In genomic region chr5:146412743-146413430, GRCm38 (mm10) we compare ENCODE assay signal across 9 mouse cellular contexts. TPM values are rescaled to one million over a fixed set of nuclear protein-coding genes. Genes with fewer than 3 reads are reported as not detected.
A peak's percentile ranks its signal among the peaks of the same experiment; 100 is the strongest.
DNase-seq lines count a peak whose midpoint lies in the region; ATAC-seq lines count a peak whose summit lies in the region.
"Had no signal": no experiment of that assay in that cellular context is flagged by ENCODE, and none has a peak within 500 bp of the region (broad histone marks: within the 10 kb centered on the region; RNA-seq: fewer than 3 reads in every experiment).

No protein-coding gene starts in this region.

- DNase-seq in gastrocnemius, adult 18-20 months (ENCODE audit: low spot score), result peak; percentile 15
- DNase-seq in gastrocnemius, postnatal 4 days (ENCODE audit: low spot score in 2 of 2), result no peak
- peak; percentile 40 to 77 for DNase-seq in layer of hippocampus, adult 18-20 months (ENCODE audit: low spot score in 2 of 2)
- DNase-seq in midbrain, embryonic 14.5 days, result peak; percentile 27
- no peak for DNase-seq in adipocyte (ENCODE audit: low spot score)
- no peak for DNase-seq in gastrocnemius, postnatal 14 days
- no peak for DNase-seq in thymus, postnatal 10 days (ENCODE audit: low spot score in 2 of 2)

- ATAC-seq in forebrain, embryonic 13.5 days, result no peak
- no peak for ATAC-seq in midbrain, embryonic 14.5 days (ENCODE audit: low FRiP score, low TSS enrichment)

- H3K4me2 ChIP-seq in forebrain, embryonic 13.5 days, result no peak overlapping the region
- no peak overlapping the region for H3K4me2 ChIP-seq in midbrain, embryonic 14.5 days (ENCODE audit: low read length)

- H3K36me3 ChIP-seq in forebrain, embryonic 13.5 days (ENCODE audit: poor library complexity, severe bottlenecking), result no peaks in the 10 kb centered on the region
- H3K36me3 ChIP-seq in midbrain, embryonic 14.5 days (ENCODE audit: control insufficient read depth, insufficient read depth, low read length), result no peaks in the 10 kb centered on the region

- H3K9ac ChIP-seq in forebrain, embryonic 13.5 days, result 0 out of 2 replicates have a peak overlapping the region, but pooled peaks have one; percentile 12
- H3K9ac ChIP-seq in midbrain, embryonic 14.5 days (replicated peaks; ENCODE audit: low read length), result no peak overlapping the region

- H3K27me3 ChIP-seq in forebrain, embryonic 13.5 days, result no peaks in the 10 kb centered on the region
- no peaks in the 10 kb centered on the region for H3K27me3 ChIP-seq in midbrain, embryonic 14.5 days (ENCODE audit: control insufficient read depth, insufficient read depth, low read length)

- H3K4me3 ChIP-seq in forebrain, embryonic 13.5 days, result no peak overlapping the region
- no peak overlapping the region for H3K4me3 ChIP-seq in midbrain, embryonic 14.5 days (replicated peaks; ENCODE audit: low read depth, low read length)
- H3K4me3 ChIP-seq: megakaryocyte, embryonic 14.5 days had no signal

- WGBS in forebrain, embryonic 13.5 days, result 49% methylated on average over 15 of the region's 15 CpGs
- WGBS in midbrain, embryonic 14.5 days, result 49% methylated on average over 15 of the region's 15 CpGs

- H3K9me3 ChIP-seq in forebrain, embryonic 13.5 days (replicated peaks), result no peaks in the 10 kb centered on the region
- no peaks in the 10 kb centered on the region for H3K9me3 ChIP-seq in midbrain, embryonic 14.5 days (ENCODE audit: control insufficient read depth, low read length)

- peaks cover 67% of the 10 kb centered on the region for H3K4me1 ChIP-seq in forebrain, embryonic 13.5 days
- peaks cover 24% of the 10 kb centered on the region for H3K4me1 ChIP-seq in midbrain, embryonic 14.5 days (ENCODE audit: control insufficient read depth, insufficient read depth, low read length)
- H3K4me1 ChIP-seq: megakaryocyte, embryonic 14.5 days had no signal

- peak overlapping the region; percentile 44 for H3K27ac ChIP-seq in forebrain, embryonic 13.5 days
- H3K27ac ChIP-seq in midbrain, embryonic 14.5 days (replicated peaks; ENCODE audit: low read depth, low read length), result no peak overlapping the region

- intact Hi-C loops in gastrocnemius, postnatal 14 days (cut with DNase I; ENCODE audit: low total_unique reads), result no loop called here

RNA-seq across cellular contexts. Expression of gene Wasf3, which starts 28.1 kb away (rescaled TPM):
- under 1 TPM; 0.78 to 0.85 TPM for total RNA-seq in gastrocnemius, adult 18-20 months (2021)
- total RNA-seq in gastrocnemius, postnatal 4 days (2021), result 1 to 10 TPM; 1.7 to 2.0 TPM
- polyA plus RNA-seq in forebrain, embryonic 13.5 days (2015; fragmentation: Nextera tagmentation; extraction: Ambion mirVana), result 7.3 and 8.9 TPM in 2 replicates
- 100 to 1,000 TPM; 104 to 106 TPM for total RNA-seq in layer of hippocampus, adult 18-20 months (2021)
- 9.3 and 10.0 TPM in 2 replicates for polyA plus RNA-seq in midbrain, embryonic 14.5 days (2014; fragmentation: Nextera tagmentation; extraction: Ambion mirVana)
- total RNA-seq in gastrocnemius, postnatal 14 days (2021), result 1 to 10 TPM; 1.2 TPM

Comparison
In these comparisons a context has a peak if more than half of its experiments do, and no peak if none do; other contexts are left out.
1. DNase-seq: peak in gastrocnemius, adult 18-20 months (single experiment), layer of hippocampus, adult 18-20 months (2 of 2) and midbrain, embryonic 14.5 days (single experiment); none in gastrocnemius, postnatal 4 days (0 of 2), adipocyte (single experiment), gastrocnemius, postnatal 14 days (single experiment) and thymus, postnatal 10 days (0 of 2).
2. RNA of gene Wasf3, which starts 28.1 kb away (total RNA-seq): 104 to 106 TPM in layer of hippocampus, adult 18-20 months; 1.7 to 2.0 TPM in gastrocnemius, postnatal 4 days, 1.2 TPM in gastrocnemius, postnatal 14 days and 0.78 to 0.85 TPM in gastrocnemius, adult 18-20 months; every median in the first group is over 10 times any median in the second.